Comparison of ENCODE assay signal across 10 mouse cellular contexts in genomic region chrX:50924629-50925364, GRCm38 (mm10). TPM values are rescaled to one million over a fixed set of nuclear protein-coding genes. Genes with fewer than 3 reads are reported as not detected.
DNase-seq lines count a peak whose midpoint lies in the region; ATAC-seq and TF ChIP-seq lines count a peak whose summit lies in the region.
"Had no signal": no experiment of that assay in that cellular context is flagged by ENCODE, and none has a peak within 500 bp of the region (broad histone marks: within the 10 kb centered on the region; RNA-seq: fewer than 3 reads in every experiment).

No protein-coding gene starts in this region.

- no peak overlapping the region for H3K4me3 ChIP-seq in midbrain, embryonic 10.5 days
- H3K4me3 ChIP-seq in midbrain, embryonic 16.5 days (ENCODE audit: low read depth, low read length): no peak overlapping the region
- no peak overlapping the region for H3K4me3 ChIP-seq in heart, postnatal 0 days (ENCODE audit: low read depth, low read length)
- H3K4me3 ChIP-seq in liver, postnatal 0 days (ENCODE audit: low read depth, low read length): no peak overlapping the region
- H3K4me3 ChIP-seq: lung, embryonic 15.5 days; stomach, embryonic 15.5 days had no signal

- TF ChIP-seq EP300 in heart, postnatal 0 days (IDR thresholded peaks at IDR 0.05; ENCODE audit: low read depth): no peak
- no peak for TF ChIP-seq EP300 in liver, postnatal 0 days (IDR thresholded peaks at IDR 0.05; ENCODE audit: low read depth)

- peaks cover 17% of the 10 kb centered on the region; the same call in 1 of the 2 replicates for H3K27me3 ChIP-seq in midbrain, embryonic 10.5 days (ENCODE audit: low read depth, poor library complexity, severe bottlenecking)
- H3K27me3 ChIP-seq in midbrain, embryonic 16.5 days (ENCODE audit: control insufficient read depth, insufficient read depth, low read depth, low read length): no peaks in the 10 kb centered on the region
- no peaks in the 10 kb centered on the region for H3K27me3 ChIP-seq in heart, postnatal 0 days (ENCODE audit: control insufficient read depth, insufficient read depth, low read length)
- H3K27me3 ChIP-seq in liver, postnatal 0 days (ENCODE audit: insufficient read depth, low read length): no peaks in the 10 kb centered on the region
- H3K27me3 ChIP-seq: lung, embryonic 15.5 days; stomach, embryonic 15.5 days had no signal

- peak; percentile 38 for TF ChIP-seq CTCF in heart, postnatal 0 days (IDR thresholded peaks at IDR 0.05; ENCODE audit: low read depth)
- TF ChIP-seq CTCF in liver, postnatal 0 days (IDR thresholded peaks at IDR 0.05; ENCODE audit: low read depth): peak; percentile 49

- DNase-seq in adrenal gland, adult 2 months: peak; percentile 16
- no peak for DNase-seq in adrenal gland, postnatal 4 days (ENCODE audit: low spot score in 2 of 2)
- peak; percentile 17 for DNase-seq in midbrain, embryonic 10.5 days (ENCODE audit: low spot score)
- DNase-seq in heart, postnatal 0 days (ENCODE audit: low spot score): no peak
- no peak for DNase-seq in liver, postnatal 0 days
- DNase-seq in testis, postnatal 14 days (ENCODE audit: low spot score): no peak
- DNase-seq in gastrocnemius, postnatal 10 days: no peak

- no peaks in the 10 kb centered on the region for H3K4me1 ChIP-seq in midbrain, embryonic 10.5 days
- H3K4me1 ChIP-seq in midbrain, embryonic 16.5 days (ENCODE audit: control insufficient read depth, insufficient read depth, low read length): no peaks in the 10 kb centered on the region
- no peaks in the 10 kb centered on the region for H3K4me1 ChIP-seq in heart, postnatal 0 days (ENCODE audit: control insufficient read depth, insufficient read depth)
- H3K4me1 ChIP-seq in liver, postnatal 0 days (ENCODE audit: insufficient read depth): no peaks in the 10 kb centered on the region
- H3K4me1 ChIP-seq: lung, embryonic 15.5 days; stomach, embryonic 15.5 days had no signal

- no peak overlapping the region for H3K4me2 ChIP-seq in midbrain, embryonic 16.5 days (ENCODE audit: low read length)
- peak overlapping the region; percentile 12; the same call in 1 of the 2 replicates for H3K4me2 ChIP-seq in heart, postnatal 0 days (ENCODE audit: low read depth, low read length)
- peak overlapping the region; percentile 40 for H3K4me2 ChIP-seq in liver, postnatal 0 days (ENCODE audit: low read depth, low read length)
- H3K4me2 ChIP-seq: lung, embryonic 15.5 days; stomach, embryonic 15.5 days had no signal

- H3K36me3 ChIP-seq in midbrain, embryonic 10.5 days: no peaks in the 10 kb centered on the region
- H3K36me3 ChIP-seq in midbrain, embryonic 16.5 days (ENCODE audit: control insufficient read depth, insufficient read depth, low read length): no peaks in the 10 kb centered on the region
- no peaks in the 10 kb centered on the region for H3K36me3 ChIP-seq in heart, postnatal 0 days (replicated peaks; ENCODE audit: control insufficient read depth, insufficient read depth, low read length)
- H3K36me3 ChIP-seq in liver, postnatal 0 days (replicated peaks; ENCODE audit: insufficient read depth, low read length): no peaks in the 10 kb centered on the region
- H3K36me3 ChIP-seq: lung, embryonic 15.5 days; stomach, embryonic 15.5 days had no signal

- no peak overlapping the region for H3K9ac ChIP-seq in midbrain, embryonic 16.5 days (ENCODE audit: low read depth, low read length)
- no peak overlapping the region for H3K9ac ChIP-seq in heart, postnatal 0 days (replicated peaks; ENCODE audit: low read depth, low read length)
- no peak overlapping the region for H3K9ac ChIP-seq in liver, postnatal 0 days (replicated peaks)
- H3K9ac ChIP-seq: lung, embryonic 15.5 days; stomach, embryonic 15.5 days had no signal

- ATAC-seq in midbrain, embryonic 16.5 days: no peak
- no peak for ATAC-seq in heart, postnatal 0 days (ENCODE audit: insufficient read depth, low read depth)
- no peak for ATAC-seq in liver, postnatal 0 days

- WGBS in midbrain, embryonic 10.5 days: 50% methylated on average over 17 of the region's 18 CpGs
- 45% methylated on average over 18 of the region's 18 CpGs for WGBS in midbrain, embryonic 16.5 days
- 26% methylated on average over 18 of the region's 18 CpGs for WGBS in heart, postnatal 0 days
- WGBS in liver, postnatal 0 days (ENCODE audit: insufficient replicate concordance): 35% methylated on average over 18 of the region's 18 CpGs

- H3K27ac ChIP-seq in midbrain, embryonic 10.5 days (replicated peaks): no peak overlapping the region
- no peak overlapping the region for H3K27ac ChIP-seq in midbrain, embryonic 16.5 days (ENCODE audit: low read length)
- H3K27ac ChIP-seq in heart, postnatal 0 days (ENCODE audit: low read depth): no peak overlapping the region
- H3K27ac ChIP-seq in liver, postnatal 0 days (ENCODE audit: low read depth): no peak overlapping the region
- H3K27ac ChIP-seq: lung, embryonic 15.5 days; stomach, embryonic 15.5 days had no signal

- no peaks in the 10 kb centered on the region for H3K9me3 ChIP-seq in midbrain, embryonic 10.5 days (replicated peaks)
- H3K9me3 ChIP-seq in midbrain, embryonic 16.5 days (replicated peaks; ENCODE audit: control insufficient read depth, low read length, poor library complexity, severe bottlenecking): no peaks in the 10 kb centered on the region
- no peaks in the 10 kb centered on the region for H3K9me3 ChIP-seq in heart, postnatal 0 days (replicated peaks; ENCODE audit: control insufficient read depth, low read length)
- no peaks in the 10 kb centered on the region for H3K9me3 ChIP-seq in liver, postnatal 0 days (ENCODE audit: low read length)
- H3K9me3 ChIP-seq: lung, embryonic 15.5 days; stomach, embryonic 15.5 days had no signal

RNA-seq across cellular contexts. Expression of gene Frmd7, which starts 17.7 kb away (rescaled TPM):
- total RNA-seq in adrenal gland, adult 2 months (2021): under 1 TPM in 1 of 2 experiments, not detected in 1; 0.26 TPM
- polyA plus RNA-seq in adrenal gland, adult 2 months (2012; rRNA removed): 0.04 TPM in 1 of 2 replicates, not detected in the other
- total RNA-seq in adrenal gland, postnatal 4 days (2021): under 1 TPM; 0.20 to 0.25 TPM
- not detected in 2 replicates for polyA plus RNA-seq in midbrain, embryonic 10.5 days (2016; fragmentation: Nextera tagmentation; extraction: Ambion mirVana)
- polyA plus RNA-seq in midbrain, embryonic 16.5 days (2015; fragmentation: Nextera tagmentation; extraction: Ambion mirVana): 0.12 and 0.29 TPM in 2 replicates
- not detected in 2 replicates for total RNA-seq in heart, postnatal 0 days (2014; rRNA removed; ENCODE audit: low replicate concordance)
- 0.07 TPM in 1 of 2 replicates, not detected in the other for polyA plus RNA-seq in heart, postnatal 0 days (2015; fragmentation: Nextera tagmentation; extraction: Ambion mirVana)
- not detected in 2 replicates for polyA plus RNA-seq in liver, postnatal 0 days (2015; fragmentation: Nextera tagmentation; extraction: Ambion mirVana)
- 1 to 10 TPM in 1 of 2 experiments, under 1 TPM in 1; 0.78 to 1.2 TPM for total RNA-seq in gastrocnemius, postnatal 10 days (2021)
- polyA plus RNA-seq: stomach, embryonic 15.5 days had no signal

Comparison
In these comparisons a context has a peak if more than half of its experiments do, and no peak if none do; other contexts are left out.
1. DNase-seq: peak in adrenal gland, adult 2 months (single experiment) and midbrain, embryonic 10.5 days (single experiment); none in adrenal gland, postnatal 4 days (0 of 2), heart, postnatal 0 days (single experiment), liver, postnatal 0 days (single experiment), testis, postnatal 14 days (single experiment) and gastrocnemius, postnatal 10 days (single experiment).